Mouse (Mus musculus) ovary, postnatal 10 days (tissue): ENCODE measurements around the gene Arl15.

Experiments used
- DNase-seq: peaks from one replicate; pipeline ENCODE4 v3.0.0; 2022; ENCODE audit warnings: low spot score

Arl15 gene

GRCm38 (mm10) chr13:113990247-113990646 lies 195.9 kb downstream of the Arl15 start:
- no peak for DNase-seq

GRCm38 (mm10) chr13:113990701-113991100 lies 196.4 kb downstream of the Arl15 start:
- DNase-seq: no peak

GRCm38 (mm10) chr13:113993066-113993465 lies 198.8 kb downstream of the Arl15 start:
- DNase-seq: no peak

- no peak for DNase-seq
These were observed 200.3 kb downstream of the Arl15 start for GRCm38 (mm10) chr13:113994586-113994985.

- no peak for DNase-seq
These were observed 201.4 kb downstream of the Arl15 start for GRCm38 (mm10) chr13:113995490-113996236.

GRCm38 (mm10) chr13:113998811-113999210 lies 204.5 kb downstream of the Arl15 start:
- no peak for DNase-seq

- no peak for DNase-seq
These were observed 209.2 kb downstream of the Arl15 start for GRCm38 (mm10) chr13:114003463-114003862.

GRCm38 (mm10) chr13:114004191-114004590 lies 209.9 kb downstream of the Arl15 start:
- no peak for DNase-seq

- no peak for DNase-seq
These were observed 215.5 kb downstream of the Arl15 start for GRCm38 (mm10) chr13:114009786-114010185.

GRCm38 (mm10) chr13:114010521-114010920 lies 216.2 kb downstream of the Arl15 start:
- DNase-seq: no peak

GRCm38 (mm10) chr13:114011019-114011418 lies 216.7 kb downstream of the Arl15 start:
- no peak for DNase-seq

GRCm38 (mm10) chr13:114017928-114018327 lies 223.6 kb downstream of the Arl15 start:
- DNase-seq: no peak

GRCm38 (mm10) chr13:114023541-114023940 lies 229.2 kb downstream of the Arl15 start:
- no peak for DNase-seq

GRCm38 (mm10) chr13:114026306-114026705 lies 232.0 kb downstream of the Arl15 start:
- no peak for DNase-seq

- no peak for DNase-seq
These were observed 232.4 kb downstream of the Arl15 start for GRCm38 (mm10) chr13:114026751-114027150.

GRCm38 (mm10) chr13:114048071-114048470 lies 253.8 kb downstream of the Arl15 start:
- no peak for DNase-seq

- no peak for DNase-seq
These were observed 254.4 kb downstream of the Arl15 start for GRCm38 (mm10) chr13:114048688-114049087.

GRCm38 (mm10) chr13:114051151-114051850 lies 257.0 kb downstream of the Arl15 start:
- no peak for DNase-seq

GRCm38 (mm10) chr13:114052426-114053205 lies 258.3 kb downstream of the Arl15 start:
- DNase-seq: no peak

GRCm38 (mm10) chr13:114053261-114053660 lies 259.0 kb downstream of the Arl15 start:
- DNase-seq: no peak

GRCm38 (mm10) chr13:114055686-114056085 lies 261.4 kb downstream of the Arl15 start:
- DNase-seq: no peak

- no peak for DNase-seq
These were observed 266.0 kb downstream of the Arl15 start for GRCm38 (mm10) chr13:114060258-114060657.

- DNase-seq: no peak
These were observed 266.9 kb downstream of the Arl15 start for GRCm38 (mm10) chr13:114061234-114061633.
